ENCODE assay signal across 10 mouse cellular contexts in the genomic region with DNA sequence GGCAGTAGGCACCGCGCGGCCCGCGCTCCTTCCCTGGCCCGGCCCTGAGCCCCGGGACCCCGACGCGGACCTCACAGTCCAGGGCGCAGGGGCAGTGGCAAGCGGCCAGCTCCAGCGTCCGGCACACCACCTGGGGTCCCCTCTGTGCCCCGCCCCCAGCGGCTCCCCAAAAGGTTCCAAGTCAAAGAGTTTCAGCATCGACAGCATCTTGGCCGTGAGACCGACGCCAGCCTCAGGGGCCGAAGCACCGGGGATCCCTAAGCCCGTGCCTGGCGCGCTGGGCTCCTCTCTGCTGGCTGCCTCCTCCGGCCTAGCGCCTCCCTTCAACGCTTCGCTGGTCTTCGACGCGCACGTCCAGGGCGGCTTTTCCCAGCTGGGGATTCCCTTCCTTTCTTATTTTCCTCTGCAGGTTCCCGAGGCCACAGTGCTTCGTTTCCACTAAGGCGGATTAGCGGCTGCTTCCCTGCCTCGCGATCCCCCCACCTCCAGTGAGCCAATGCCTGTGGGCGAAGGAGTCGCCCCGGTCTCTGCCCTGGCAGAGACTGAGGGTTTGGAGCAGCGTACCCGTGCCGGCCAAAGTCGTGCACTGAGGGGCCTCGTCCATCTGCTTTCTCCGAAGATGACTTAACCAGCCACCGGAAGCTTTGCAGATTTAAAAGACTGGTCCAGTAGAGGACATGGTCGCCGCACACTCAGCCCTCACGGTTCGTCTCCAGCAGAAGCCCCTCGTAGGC. TPM values are rescaled to one million over a fixed set of nuclear protein-coding genes. Genes with fewer than 3 reads are reported as not detected.
A peak's percentile ranks its signal among the peaks of the same experiment; 100 is the strongest.
DNase-seq lines count a peak whose midpoint lies in the region; ATAC-seq lines count a peak whose summit lies in the region.
"Had no signal": no experiment of that assay in that cellular context is flagged by ENCODE, and none has a peak within 500 bp of the region (broad histone marks: within the 10 kb centered on the region; RNA-seq: fewer than 3 reads in every experiment).

No protein-coding gene starts in this region.

- H3K27ac ChIP-seq in heart, embryonic 14.5 days (replicated peaks in 1 of 2; ENCODE audit: control insufficient read depth in 1 of 2, insufficient read depth in 1 of 2, low read depth in 2 of 2, low read length in 2 of 2) = no peak overlapping the region
- H3K27ac ChIP-seq in hindbrain, embryonic 12.5 days = no peak overlapping the region
- H3K27ac ChIP-seq in midbrain, embryonic 13.5 days = no peak overlapping the region
- H3K27ac ChIP-seq: liver, embryonic 14.5 days had no signal

- peak overlapping the region; percentile 35 for H3K9ac ChIP-seq in heart, embryonic 14.5 days (ENCODE audit: low read length)
- no peak overlapping the region for H3K9ac ChIP-seq in hindbrain, embryonic 12.5 days
- H3K9ac ChIP-seq in midbrain, embryonic 13.5 days (replicated peaks) = no peak overlapping the region
- H3K9ac ChIP-seq: liver, embryonic 14.5 days had no signal

- 8% methylated on average over 53 of the region's 55 CpGs for WGBS in heart, embryonic 14.5 days
- WGBS in hindbrain, embryonic 12.5 days = 1% methylated on average over 55 of the region's 55 CpGs
- 1% methylated on average over 55 of the region's 55 CpGs for WGBS in midbrain, embryonic 13.5 days

- intact Hi-C loops in heart, postnatal 36 days (cut with DNase I) = no loop called here

- H3K36me3 ChIP-seq in heart, embryonic 14.5 days (ENCODE audit: control insufficient read depth, insufficient read depth, low read length) = no peaks in the 10 kb centered on the region
- H3K36me3 ChIP-seq in hindbrain, embryonic 12.5 days = no peaks in the 10 kb centered on the region
- no peaks in the 10 kb centered on the region for H3K36me3 ChIP-seq in midbrain, embryonic 13.5 days

- H3K4me1 ChIP-seq in heart, embryonic 14.5 days (ENCODE audit: control insufficient read depth in 2 of 2, insufficient read depth in 2 of 2, low read length in 2 of 2) = peaks cover 11 to 33% of the 10 kb centered on the region in 2 experiments
- peaks cover 22% of the 10 kb centered on the region for H3K4me1 ChIP-seq in hindbrain, embryonic 12.5 days
- peaks cover 24% of the 10 kb centered on the region for H3K4me1 ChIP-seq in midbrain, embryonic 13.5 days (replicated peaks)

- DNase-seq in heart, postnatal 36 days = no peak
- DNase-seq in embryo, embryonic 11 days = peak; percentile 43
- no peak for DNase-seq in B cell, adult 2 months
- DNase-seq in cerebellum, postnatal 4 days (ENCODE audit: low spot score in 2 of 2) = no peak
- no peak for DNase-seq in adrenal gland, adult 8-10 months

- peaks cover 69% of the 10 kb centered on the region for H3K27me3 ChIP-seq in heart, embryonic 14.5 days (ENCODE audit: control insufficient read depth, insufficient read depth, low read length)
- peaks cover 93% of the 10 kb centered on the region for H3K27me3 ChIP-seq in hindbrain, embryonic 12.5 days
- peaks cover 96% of the 10 kb centered on the region for H3K27me3 ChIP-seq in midbrain, embryonic 13.5 days

- peak overlapping the region; percentile 61 for H3K4me2 ChIP-seq in heart, embryonic 14.5 days (ENCODE audit: low read length)
- peak overlapping the region; percentile 33 for H3K4me2 ChIP-seq in hindbrain, embryonic 12.5 days (replicated peaks)
- peak overlapping the region; percentile 33 for H3K4me2 ChIP-seq in midbrain, embryonic 13.5 days (replicated peaks)

- H3K9me3 ChIP-seq in heart, embryonic 14.5 days (ENCODE audit: control insufficient read depth, low read length) = no peaks in the 10 kb centered on the region
- peaks cover 6% of the 10 kb centered on the region; the same call in 1 of the 2 replicates for H3K9me3 ChIP-seq in hindbrain, embryonic 12.5 days (replicated peaks)
- H3K9me3 ChIP-seq in midbrain, embryonic 13.5 days = no peaks in the 10 kb centered on the region

- H3K4me3 ChIP-seq in heart, embryonic 14.5 days (ENCODE audit: control insufficient read depth in 1 of 2, insufficient read depth in 1 of 2, low read depth in 1 of 2, low read length in 2 of 2) = peak overlapping the region; percentile 26 to 34
- H3K4me3 ChIP-seq in hindbrain, embryonic 12.5 days = peak overlapping the region; percentile 13
- H3K4me3 ChIP-seq in midbrain, embryonic 13.5 days (replicated peaks) = peak overlapping the region; percentile 15

- ATAC-seq in heart, embryonic 14.5 days (ENCODE audit: insufficient number of reproducible peaks, insufficient read depth, low FRiP score, low read depth) = no peak
- ATAC-seq in hindbrain, embryonic 12.5 days (ENCODE audit: low FRiP score) = no peak
- ATAC-seq in midbrain, embryonic 13.5 days = 0 out of 2 replicates have a peak, but pooled peaks have one; percentile 18
- ATAC-seq: CD4-positive, CD25-positive, alpha-beta regulatory T cell, adult 4 months had no signal

RNA-seq across cellular contexts. Expression of gene Foxl1, which starts 1.0 kb away (rescaled TPM):
- 0.16 and 0.32 TPM in 2 replicates for polyA plus RNA-seq in heart, embryonic 14.5 days (2014; fragmentation: Nextera tagmentation; extraction: Ambion mirVana)
- under 1 TPM in 1 of 2 experiments, not detected in 1; 0.14 TPM for total RNA-seq in heart, postnatal 36 days (2021)
- 1.8 and 2.2 TPM in 2 replicates for polyA plus RNA-seq in hindbrain, embryonic 12.5 days (2016; fragmentation: Nextera tagmentation; extraction: Ambion mirVana)
- polyA plus RNA-seq in midbrain, embryonic 13.5 days (2015; fragmentation: Nextera tagmentation; extraction: Ambion mirVana) = 0.12 and 0.13 TPM in 2 replicates
- under 1 TPM; 0.24 to 0.78 (median 0.54) TPM for total RNA-seq in adrenal gland, adult 8-10 months (2022)
- polyA plus RNA-seq: CD4-positive, CD25-positive, alpha-beta regulatory T cell, adult 4 months had no signal

RNA-seq across cellular contexts. Expression of gene Foxc2, which starts 12.7 kb away (rescaled TPM):
- polyA plus RNA-seq in heart, embryonic 14.5 days (2014; fragmentation: Nextera tagmentation; extraction: Ambion mirVana) = 5.9 and 6.4 TPM in 2 replicates
- total RNA-seq in heart, postnatal 36 days (2021) = 1 to 10 TPM; 1.9 to 2.4 TPM
- polyA plus RNA-seq in hindbrain, embryonic 12.5 days (2016; fragmentation: Nextera tagmentation; extraction: Ambion mirVana) = 22.7 and 25.4 TPM in 2 replicates
- 1.3 and 1.9 TPM in 2 replicates for polyA plus RNA-seq in midbrain, embryonic 13.5 days (2015; fragmentation: Nextera tagmentation; extraction: Ambion mirVana)
- total RNA-seq in adrenal gland, adult 8-10 months (2022) = 1 to 10 TPM; 3.9 to 5.9 (median 5.1) TPM
- polyA plus RNA-seq: CD4-positive, CD25-positive, alpha-beta regulatory T cell, adult 4 months had no signal

RNA-seq across cellular contexts. Expression of gene Mthfsd, which starts 20.5 kb away (rescaled TPM):
- polyA plus RNA-seq in heart, embryonic 14.5 days (2014; fragmentation: Nextera tagmentation; extraction: Ambion mirVana) = 37.4 and 41.1 TPM in 2 replicates
- total RNA-seq in heart, postnatal 36 days (2021) = 10 to 100 TPM; 11.0 to 12.2 TPM
- polyA plus RNA-seq in hindbrain, embryonic 12.5 days (2016; fragmentation: Nextera tagmentation; extraction: Ambion mirVana) = 60.0 and 69.3 TPM in 2 replicates
- 57.8 and 60.7 TPM in 2 replicates for polyA plus RNA-seq in midbrain, embryonic 13.5 days (2015; fragmentation: Nextera tagmentation; extraction: Ambion mirVana)
- total RNA-seq in adrenal gland, adult 8-10 months (2022) = 10 to 100 TPM; 35.0 to 59.1 (median 47.1) TPM

RNA-seq across cellular contexts. Expression of gene Foxf1, which starts 44.5 kb away (rescaled TPM):
- 0.80 TPM in 1 of 2 replicates, not detected in the other for polyA plus RNA-seq in heart, embryonic 14.5 days (2014; fragmentation: Nextera tagmentation; extraction: Ambion mirVana)
- total RNA-seq in heart, postnatal 36 days (2021) = under 1 TPM; 0.22 to 0.25 TPM
- polyA plus RNA-seq in hindbrain, embryonic 12.5 days (2016; fragmentation: Nextera tagmentation; extraction: Ambion mirVana) = 2.0 and 3.2 TPM in 2 replicates
- 0.39 and 0.71 TPM in 2 replicates for polyA plus RNA-seq in midbrain, embryonic 13.5 days (2015; fragmentation: Nextera tagmentation; extraction: Ambion mirVana)
- under 1 TPM; 0.17 to 0.46 (median 0.29) TPM for total RNA-seq in adrenal gland, adult 8-10 months (2022)
